Mouse (Mus musculus) liver, postnatal 0 days (tissue): Measurements from ENCODE around the gene Tagln.

Experiments used
- CTCF ChIP-seq: sonication (generic); IDR thresholded peaks from 2 replicates; pipeline ENCODE4 v1.5.1; 2016; ENCODE audit warnings: antibody characterized with exemption, low read depth
- EP300 ChIP-seq: IDR thresholded peaks from 2 replicates; pipeline ENCODE4 v1.6.1; 2016; ENCODE audit warnings: antibody characterized with exemption, low read depth, mild to moderate bottlenecking

DNA sequence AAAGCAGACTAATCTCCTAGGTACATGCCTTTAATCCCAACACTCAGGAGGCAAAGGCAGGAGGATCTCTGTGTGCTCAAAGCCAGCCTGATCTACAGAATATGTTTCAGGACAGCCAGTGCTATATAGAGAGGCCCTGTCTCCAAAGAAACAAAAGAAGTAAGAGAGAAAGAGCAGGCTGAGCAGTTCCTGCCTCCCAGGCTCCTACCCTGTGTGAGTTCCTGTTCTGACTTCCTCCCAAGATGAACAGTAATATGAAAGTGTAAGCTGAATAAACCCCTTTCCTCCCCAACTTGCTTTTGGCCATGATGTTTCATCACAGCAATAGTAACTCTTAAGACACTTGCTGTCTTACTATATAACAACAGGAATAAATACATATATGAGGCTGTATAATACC is 42.2 kb downstream of the Tagln start:
- TF ChIP-seq CTCF (no peak), EP300 (no peak)
